Mouse (Mus musculus): ENCODE results near the gene Ndufaf3.

Gene Ndufaf3

DNA sequence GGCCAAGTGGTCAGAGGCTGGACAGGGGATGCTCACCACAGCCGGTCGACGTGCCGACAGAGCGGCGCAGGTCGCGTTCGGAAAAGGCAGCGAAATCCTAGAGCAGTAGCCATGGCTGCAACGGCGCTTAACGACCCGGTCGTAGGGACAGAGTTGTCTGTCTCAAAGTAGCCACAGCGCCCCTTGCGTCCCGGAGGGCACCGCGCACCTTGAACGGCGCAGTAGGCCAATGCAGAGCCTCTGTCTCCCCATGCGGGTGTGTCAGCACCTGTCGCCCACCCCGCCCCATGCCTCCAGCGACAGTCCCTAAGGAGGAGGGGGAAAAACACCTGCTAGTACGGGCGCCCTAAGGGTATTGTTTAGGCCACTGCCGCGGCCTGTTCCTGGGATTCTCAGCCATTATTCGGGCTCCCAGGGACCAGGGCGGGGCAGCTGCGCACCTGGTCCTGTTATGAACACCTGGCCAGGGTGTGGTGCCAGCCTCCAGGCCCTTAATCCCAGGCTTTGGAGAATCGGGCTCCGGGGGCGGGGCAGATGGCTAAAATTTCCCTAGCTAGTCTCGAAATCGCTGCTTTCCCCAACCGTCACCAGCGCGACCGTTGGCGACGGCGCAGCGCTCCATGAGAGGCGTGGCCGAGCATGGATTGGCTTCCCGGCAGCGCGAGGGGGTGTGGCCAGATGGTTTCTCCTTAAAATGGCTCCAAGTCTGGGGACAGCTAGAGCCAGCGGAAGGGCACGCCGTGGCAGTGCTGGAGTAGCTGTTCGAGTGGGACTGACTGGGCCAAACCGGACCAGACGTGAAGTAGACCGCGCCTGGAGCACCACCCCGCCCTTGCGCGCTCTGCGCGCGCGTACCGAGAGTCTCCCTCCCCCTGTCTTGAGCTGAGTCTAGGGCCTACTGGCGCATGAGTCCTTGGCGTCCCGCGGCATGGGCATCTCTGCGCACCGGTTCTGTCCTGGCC lies at the start of gene Ndufaf3:
Ndufaf3 (minus strand) TSS at position 620 of the 962 bp plus-strand sequence.
- peak; percentile 97 for DNase-seq (ENCODE audit: low read depth)

DNA sequence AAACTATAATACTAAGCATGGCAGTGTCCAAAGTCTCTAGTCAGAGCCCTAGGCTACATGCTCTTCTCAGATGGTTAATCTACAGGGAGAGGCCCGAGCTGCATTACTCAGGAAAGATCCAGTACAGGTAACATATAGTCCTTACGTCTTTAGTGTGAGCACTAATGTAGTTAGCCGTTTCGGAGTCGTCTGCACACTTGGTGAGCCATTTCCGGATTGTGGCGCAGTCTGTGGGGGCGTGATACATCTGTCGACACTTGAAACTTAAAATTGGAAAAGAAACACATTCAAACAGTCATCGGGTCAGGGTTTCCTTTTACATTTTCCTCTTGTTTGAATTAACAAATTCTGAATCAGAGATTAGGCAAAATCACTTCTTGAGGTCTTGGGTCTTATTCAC lies 44.3 kb upstream of the Ndufaf3 start:
- DNase-seq (ENCODE audit: low read depth): no peak

DNA sequence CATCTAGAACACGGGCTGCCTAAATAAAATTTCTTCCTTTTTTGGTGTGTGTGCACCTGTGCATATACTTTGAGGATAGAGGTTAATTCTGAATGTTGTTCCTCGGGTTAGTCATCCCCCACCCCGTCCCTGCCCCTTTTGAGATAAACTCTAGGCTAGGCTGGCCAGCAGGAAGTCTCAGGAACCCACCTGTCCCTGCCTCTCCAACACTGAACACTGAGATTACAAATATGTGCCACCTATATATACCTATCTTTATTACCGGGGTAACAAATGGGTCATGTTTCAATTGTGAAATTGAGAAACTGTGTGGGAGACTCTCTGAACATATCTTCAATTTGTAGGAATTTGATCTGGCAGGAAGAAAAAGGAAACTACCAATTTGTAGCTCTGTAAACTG lies 41.7 kb upstream of the Ndufaf3 start:
- DNase-seq (ENCODE audit: low read depth): no peak

DNA sequence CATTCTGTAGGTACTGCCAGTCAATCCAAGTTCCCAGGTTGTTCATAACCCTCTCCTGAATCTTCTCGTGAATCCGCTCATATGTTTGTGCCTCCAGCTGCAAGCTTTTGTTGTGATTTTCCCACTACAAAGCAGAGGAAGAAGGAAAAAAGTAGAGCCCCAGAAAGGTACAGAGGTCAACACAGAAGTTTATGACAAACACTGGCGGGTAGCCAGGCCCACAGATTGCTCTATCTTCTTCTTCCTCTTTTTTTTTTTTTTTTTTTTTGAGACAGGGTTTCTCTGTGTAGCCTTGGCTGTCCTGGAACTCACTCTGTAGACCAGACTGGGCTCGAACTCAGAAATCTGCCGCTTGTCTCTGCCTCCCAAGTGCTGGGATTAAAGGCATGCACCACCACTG lies 40.7 kb upstream of the Ndufaf3 start:
- DNase-seq (ENCODE audit: low read depth): peak; percentile 56

DNA sequence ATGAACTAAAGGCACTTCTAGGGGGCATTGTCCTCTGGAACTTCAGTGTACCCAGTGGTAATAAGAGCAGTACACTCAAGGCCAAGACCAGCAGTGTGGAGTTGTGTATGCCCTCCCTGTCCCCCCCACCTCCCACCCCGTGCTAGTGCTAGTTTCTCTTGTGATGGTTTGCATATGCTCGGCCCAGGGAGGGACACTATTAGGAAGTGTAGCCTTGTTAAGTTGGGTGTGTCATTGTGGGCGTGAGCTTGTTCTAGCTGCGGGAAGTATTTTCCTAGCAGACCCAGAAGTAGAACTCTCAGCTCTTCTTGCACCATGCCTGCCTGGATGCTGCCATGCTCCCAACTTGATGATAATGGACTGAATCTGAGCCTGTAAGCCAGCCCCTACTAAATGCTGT lies 34.8 kb upstream of the Ndufaf3 start:
- no peak for DNase-seq (ENCODE audit: low read depth)

DNA sequence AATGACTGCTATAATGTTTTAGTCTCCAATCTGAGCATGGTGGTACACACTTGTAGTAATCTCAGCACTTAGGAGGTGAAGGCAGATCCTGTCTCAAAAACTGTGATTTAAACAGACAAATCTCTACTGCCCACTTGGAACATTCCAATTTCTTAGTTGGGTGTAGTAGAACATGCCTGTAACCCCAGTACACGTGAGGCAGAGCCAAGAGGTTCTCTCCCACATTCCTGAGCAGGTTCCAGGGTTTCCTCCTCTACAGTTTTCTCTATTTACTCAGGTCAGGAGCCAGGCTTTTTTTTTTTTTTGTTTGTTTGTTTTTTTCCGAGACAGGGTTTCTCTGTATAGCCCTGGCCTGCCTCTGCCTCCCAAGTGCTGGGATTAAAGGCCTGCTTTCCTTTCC lies 32.8 kb upstream of the Ndufaf3 start:
- DNase-seq (ENCODE audit: low read depth): no peak

DNA sequence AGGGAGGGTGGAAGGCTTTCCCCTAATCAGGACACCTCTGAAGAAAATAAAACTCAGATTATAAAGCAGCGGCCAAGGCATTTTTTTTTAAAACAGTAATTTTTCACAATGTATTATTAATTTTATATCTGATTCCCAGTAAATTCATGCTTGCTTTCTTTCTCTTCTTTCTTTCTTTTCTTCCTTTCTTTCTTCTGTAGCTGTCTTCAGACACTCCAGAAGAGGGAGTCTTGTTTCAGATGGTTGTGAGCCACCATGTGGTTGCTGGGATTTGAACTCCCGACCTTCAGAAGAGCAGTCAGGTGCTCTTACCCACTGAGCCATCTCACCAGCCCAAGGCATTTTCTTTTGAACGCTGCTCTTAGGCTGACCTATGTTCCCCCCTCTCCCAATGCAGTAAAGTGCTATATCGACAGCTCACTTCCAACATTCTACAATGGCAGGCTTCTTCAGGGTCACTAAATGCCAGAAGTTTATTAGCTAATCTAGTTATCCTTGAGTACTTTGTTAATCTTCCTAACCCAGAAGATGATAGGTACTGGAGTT lies 31.9 kb upstream of the Ndufaf3 start:
- no peak for DNase-seq (ENCODE audit: low read depth)

DNA sequence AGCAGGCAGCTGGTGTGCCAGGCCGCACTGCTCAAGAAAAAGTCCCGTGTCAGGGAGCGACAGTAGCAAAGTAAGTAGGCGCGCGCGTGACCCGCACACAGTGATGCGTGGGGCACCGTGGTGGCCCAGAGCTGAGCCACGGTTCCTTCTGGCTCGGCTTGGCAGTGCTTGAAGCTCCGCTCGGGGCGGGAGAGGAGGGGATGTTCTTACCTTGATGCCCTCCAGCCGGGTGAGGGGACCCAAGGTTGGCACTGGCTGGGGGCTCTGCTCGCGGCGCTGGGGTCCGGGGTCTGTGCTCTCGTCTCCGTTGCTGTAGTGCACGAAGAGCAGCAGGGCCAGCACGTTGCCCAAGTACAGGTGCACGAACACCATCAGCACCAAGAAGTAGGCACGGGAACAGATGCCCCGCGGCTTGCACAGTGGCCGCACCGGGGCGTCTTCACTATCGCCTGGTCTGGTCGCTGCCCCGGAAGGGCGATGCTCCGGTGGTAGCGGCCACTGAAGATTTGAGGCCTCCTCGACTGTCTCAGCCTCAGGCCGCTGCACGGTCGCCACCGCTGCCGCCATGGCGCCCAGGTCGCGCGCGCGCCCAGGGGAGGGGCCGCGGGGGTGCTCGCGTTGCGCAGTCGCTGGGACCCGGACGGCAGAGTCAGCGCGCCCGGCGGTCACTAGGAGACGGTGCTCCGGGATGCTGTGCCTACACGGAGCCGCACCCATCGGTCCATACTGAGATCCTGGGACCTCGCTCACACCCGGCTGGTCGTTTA lies 29.9 kb upstream of the Ndufaf3 start, which contains the start of gene P4htm:
P4htm (minus strand) TSS at position 670 of the 767 bp plus-strand sequence.
- no peak for DNase-seq (ENCODE audit: low read depth)

DNA sequence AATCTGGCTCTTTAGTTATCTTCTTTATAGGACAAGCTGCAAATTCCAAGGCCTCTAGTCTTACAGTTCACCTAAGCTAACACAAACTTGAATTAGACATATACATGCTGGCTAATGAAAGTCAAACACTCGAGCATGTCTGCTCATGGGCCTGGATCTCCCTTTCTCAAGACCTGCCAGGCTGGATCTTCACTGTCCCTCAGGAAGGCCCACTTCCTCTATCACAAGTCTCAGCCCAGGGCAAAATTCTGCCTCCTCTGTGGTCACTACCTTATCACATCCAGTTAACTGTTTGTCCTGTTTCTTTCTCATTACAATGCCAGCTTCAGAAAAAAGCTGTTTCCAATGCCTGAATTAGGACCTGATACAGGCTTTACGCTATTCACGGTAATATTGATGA lies 27.1 kb upstream of the Ndufaf3 start:
- no peak for DNase-seq (ENCODE audit: low read depth)

DNA sequence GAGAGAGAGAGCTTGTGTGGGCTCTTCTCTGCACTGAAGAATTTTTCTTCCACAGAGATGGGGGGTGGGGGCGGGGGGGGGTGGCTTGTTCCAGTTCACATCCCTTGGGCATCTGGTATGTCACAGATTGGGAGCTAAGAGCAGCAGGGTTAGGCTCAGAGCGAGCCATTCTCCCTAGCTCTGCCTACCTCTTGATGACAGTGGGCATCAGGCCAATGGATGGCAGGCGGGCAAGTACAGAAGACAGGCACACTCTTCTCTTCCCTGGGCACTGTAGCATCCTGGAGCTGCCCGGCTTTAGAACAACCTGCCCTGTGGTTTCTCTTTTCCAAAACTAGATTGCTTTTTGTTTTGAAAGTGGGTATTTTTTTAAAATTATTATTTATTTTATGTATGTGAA lies 24.2 kb upstream of the Ndufaf3 start:
- DNase-seq (ENCODE audit: low read depth): no peak

DNA sequence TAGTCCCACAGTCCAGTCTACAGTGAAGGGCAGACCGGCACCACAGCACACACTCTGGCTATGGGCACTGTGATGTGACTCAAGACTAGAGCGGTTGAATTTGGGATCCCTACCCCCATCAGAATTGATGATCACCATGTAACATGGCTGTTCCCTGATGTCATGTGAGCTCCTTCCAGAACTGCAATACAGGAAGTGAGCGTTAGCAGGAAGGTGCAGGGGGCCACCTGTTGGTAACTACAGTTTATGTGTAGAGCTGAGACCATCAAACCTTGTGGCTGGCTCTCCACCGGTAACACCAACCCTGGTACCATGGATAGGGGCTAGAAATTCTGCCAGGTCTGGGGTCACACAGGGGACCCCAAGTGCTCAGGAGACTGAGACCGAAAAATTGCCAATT lies 22.0 kb upstream of the Ndufaf3 start:
- peak; percentile 59 for DNase-seq (ENCODE audit: low read depth)

DNA sequence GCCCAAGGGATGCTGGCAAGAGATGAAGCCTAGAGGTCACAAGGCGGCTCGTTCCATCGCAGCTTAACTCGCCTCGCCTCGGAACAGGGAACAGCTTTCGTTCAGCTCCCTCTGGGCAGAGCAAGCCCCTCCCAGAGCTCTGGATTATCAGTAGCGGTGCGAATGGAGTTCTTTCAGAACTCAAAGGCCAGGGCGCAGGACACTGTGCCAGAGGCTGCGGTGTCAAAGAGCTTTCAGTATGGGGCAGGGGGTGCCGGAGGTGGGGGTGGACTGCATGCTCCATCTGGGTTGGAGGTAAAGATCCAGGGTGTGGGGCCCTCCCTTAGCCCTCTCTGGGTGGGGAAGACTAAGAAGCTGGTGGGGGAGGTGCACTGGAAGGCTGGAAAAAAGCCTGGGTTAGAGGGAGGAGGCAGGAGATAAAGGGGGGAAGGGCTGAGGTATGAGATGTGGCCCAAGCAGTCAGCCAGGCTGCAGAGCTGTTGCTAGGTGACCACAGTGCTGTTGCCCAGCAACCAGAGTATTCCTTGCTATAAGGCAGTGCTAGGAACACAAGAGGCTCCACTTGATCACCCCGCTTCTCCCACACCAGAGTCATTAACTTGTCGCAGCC lies 20.4 kb upstream of the Ndufaf3 start:
- DNase-seq (ENCODE audit: low read depth): no peak

DNA sequence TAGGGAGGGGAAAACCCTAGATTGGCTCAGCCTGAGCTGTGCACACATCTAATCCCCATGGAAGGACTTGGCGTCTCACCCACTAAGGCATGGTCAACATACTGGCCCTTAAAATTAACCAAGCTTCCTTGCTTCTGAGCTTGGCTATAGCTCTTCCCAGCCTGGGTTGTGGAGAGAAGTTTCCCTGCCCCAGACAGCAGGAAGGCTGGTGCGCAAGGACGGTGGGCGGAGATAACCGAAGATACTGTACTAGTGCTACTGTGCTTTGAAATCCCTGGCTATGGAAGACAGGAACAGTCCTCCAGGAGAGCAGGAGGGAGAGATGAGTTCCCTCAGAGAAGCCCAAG lies 12.1 kb upstream of the Ndufaf3 start:
- no peak for DNase-seq (ENCODE audit: low read depth)

DNA sequence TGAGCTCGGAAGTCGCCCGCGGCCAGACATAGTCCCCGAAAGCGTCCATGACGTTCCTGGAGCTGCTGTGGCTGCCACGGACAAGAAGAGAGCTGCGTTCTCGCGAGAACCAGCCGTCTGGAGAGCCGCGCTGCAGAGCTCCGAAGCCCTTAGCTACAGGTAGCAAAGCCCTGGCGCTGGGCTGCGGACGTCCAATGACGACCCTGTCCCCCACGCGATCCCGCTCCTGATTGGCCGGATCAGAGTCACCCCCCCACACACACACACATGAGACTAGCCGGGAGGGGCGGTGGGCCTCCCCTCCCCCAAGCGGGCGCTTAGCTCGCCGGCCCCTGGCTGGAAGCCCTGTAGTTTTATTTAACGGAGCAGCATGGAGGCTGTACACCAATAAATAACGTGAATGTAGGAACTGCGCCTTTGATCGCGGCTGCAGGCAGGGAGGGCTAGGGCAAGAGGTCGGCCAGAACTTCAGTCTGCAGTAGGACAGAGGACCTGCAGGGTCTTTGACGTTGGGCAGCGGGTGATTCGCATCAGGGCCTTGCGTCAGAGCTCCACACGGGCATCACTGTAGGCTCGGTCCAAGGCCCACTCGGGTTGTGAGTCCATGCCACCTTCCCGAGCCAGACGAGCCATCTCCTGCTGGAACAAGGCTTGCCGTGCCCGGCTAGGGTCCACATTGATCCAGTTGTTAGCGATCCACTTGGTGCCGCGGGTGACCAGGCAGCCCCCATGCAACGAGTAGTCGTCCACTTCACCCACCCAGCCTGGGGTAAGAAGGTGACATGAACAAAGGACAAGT lies 11.5 kb upstream of the Ndufaf3 start, which contains the start of gene Wdr6:
Wdr6 (minus strand) TSS at position 195 of the 799 bp plus-strand sequence.
- DNase-seq (ENCODE audit: low read depth): peak; percentile 98

DNA sequence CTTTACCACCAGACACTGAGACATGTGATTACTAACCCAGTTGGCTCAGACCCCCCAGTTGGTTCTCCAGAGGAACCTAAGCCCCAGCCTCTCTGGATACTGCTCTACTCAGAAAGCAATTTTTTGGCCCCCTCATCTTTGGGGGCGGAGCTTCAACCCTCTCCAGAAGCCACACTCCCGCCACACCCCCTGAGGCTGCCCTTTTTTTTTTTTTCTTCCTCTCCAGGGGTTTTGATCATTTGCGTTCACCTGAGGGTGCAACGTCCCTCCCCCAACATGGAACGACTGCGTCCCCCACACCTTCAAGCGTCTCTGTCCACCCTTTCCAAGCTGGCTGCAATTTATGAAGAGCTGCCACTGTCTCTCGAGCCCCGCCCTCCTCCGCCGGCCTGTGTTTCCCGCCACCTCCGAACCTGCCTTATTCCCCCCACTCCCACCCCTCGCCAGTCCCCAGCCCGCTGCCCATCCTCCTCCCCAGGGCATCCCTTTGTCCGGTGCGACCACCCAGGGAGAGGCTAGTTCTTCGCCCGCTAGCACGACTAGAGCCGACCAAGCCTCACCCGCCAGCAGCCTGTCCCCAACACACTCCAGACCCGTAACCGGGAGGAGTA lies 10.8 kb upstream of the Ndufaf3 start:
- peak; percentile 53 for DNase-seq (ENCODE audit: low read depth)

DNA sequence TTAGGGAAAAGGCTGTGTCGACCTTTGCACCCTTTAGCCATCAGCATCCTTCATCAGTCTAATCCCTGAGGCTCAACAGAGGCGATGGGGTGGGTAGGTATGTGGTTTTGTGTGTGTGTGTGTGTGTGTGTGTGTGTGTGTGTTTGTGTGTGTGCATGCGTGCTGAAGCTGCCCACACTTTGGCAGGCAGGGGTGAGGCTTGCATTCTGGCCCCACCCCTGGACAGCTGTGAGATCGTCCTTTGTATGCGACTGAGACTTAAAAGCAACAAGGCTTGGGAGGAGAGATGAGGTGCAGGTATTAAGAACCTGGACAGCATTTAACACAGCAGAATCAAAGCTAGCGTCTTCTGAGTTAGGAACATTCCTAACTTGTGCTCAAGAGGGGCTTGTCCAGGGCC lies 9.8 kb upstream of the Ndufaf3 start:
- no peak for DNase-seq (ENCODE audit: low read depth)

DNA sequence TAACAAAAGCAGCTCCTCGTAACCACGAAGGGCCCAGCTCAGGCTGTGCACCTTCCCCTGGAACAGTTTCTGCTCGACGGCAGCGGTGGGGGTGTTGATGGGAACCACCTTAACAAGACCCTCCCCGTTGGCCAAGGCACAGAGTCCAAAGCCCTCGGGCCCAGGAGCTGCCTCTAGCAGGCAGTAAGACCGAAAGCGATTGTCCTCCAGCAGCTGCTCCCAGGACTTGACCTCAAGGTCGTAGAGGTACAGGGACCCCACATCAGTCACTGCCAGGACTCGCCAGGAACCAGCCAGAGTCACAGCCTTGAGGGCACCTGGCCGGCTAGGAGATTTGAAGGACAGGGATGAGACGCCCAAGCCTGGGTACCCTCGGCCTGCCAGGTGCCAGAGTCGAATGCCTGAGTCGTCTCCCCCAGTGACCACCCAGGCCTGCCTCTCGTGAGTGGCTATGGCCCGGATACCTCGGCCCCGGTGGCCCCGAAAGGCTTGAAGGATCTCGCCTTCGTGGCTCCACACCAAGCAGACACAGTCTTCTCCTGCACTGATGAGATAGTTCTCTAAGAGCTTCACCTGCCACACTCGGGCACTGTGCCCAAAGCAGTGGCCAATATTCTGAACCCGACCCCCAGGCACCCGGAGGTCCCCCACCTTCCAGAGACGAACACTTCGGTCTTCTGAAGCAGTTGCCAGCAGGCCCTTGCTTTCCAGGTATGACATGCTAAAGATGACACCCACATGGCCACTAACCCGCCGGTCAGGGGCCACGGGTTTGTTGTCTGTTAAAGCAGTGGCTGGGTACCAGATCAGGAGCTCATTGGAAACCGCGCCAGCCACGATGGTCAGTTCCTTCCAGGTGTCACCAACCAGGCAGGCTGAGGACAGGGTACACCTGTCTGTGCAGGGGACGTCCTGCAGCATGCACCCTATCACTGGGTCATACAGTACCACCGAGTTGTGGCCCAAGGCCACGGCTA lies 8.4 kb upstream of the Ndufaf3 start:
- no peak for DNase-seq (ENCODE audit: low read depth)

DNA sequence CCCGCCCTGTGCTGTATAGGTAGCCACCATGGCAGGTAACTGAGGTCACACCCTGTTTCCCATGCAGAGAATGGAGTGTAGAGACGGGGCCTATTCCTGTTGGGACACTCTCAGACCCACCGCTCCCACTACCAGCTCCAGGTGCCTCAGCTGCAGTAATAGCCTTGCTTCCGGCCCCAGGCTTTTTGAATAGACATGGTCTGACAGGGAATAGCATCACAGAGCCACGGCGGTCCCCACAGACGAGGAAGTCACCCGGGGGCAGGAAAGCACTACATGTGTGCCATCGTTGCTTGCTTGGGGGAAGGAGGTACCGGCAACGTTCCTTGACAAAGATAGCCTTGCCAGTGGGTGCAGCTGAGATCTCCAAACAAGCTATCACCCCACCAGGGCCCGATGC lies 7.7 kb upstream of the Ndufaf3 start:
- DNase-seq (ENCODE audit: low read depth): no peak

DNA sequence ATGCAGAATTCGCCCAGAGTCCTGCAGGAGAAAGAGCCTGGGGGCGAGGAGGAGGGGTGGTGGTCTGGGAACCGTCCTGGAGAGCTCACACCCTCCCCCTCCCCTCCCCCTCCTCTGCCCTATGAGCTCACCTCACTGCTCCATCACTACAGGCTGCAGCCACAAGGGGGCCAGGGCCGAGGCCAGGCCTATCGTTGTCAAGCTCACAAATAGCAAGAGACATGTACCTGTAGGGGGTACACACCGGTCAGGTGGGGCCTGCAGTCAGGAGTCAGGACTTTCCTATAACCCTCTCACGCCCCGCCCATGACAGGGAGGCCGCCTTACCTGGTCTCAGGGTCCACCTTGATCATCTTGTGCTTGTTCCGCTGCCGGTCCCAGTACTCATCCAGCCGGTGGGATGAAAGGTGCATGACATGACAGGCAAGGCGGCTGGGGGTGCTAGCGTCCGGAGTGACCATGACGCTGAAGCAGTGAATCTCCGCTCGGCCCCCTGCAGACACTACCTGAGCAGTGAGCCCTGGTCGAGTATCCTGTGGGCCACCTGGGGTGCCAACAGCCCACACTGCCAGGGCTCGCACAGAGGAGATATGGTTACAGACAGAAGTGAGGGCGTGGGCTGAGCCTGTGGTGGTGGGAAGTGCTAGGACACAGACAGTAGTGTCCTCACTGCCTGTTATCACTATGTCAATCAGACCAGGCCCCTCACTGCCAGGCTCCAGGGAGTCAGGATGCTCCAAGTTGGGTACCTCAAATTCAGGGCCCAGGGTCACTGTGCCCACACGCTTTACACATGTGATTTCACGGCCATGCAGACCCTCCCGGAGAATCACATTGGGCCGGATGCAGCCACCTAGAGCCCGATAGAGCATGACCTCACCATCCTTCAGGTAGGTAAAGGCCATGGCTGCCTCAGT lies 6.8 kb upstream of the Ndufaf3 start:
- DNase-seq (ENCODE audit: low read depth): peak; percentile 62
